Mouse (Mus musculus) E14TG2a.4 (cell line): ENCODE results near the gene Spred2.

Source experiments
- H3K27me3 ChIP-seq: 2 replicates; pipeline ENCODE4 v1.6.1; 2014; ENCODE audit warnings: low read length, control low read depth; ENCODE audit not compliant: insufficient read depth
- H3K36me3 ChIP-seq: 2 replicates; pipeline ENCODE4 v1.6.1; 2014; ENCODE audit warnings: low read length, control low read depth; ENCODE audit not compliant: insufficient read depth
- H3K4me1 ChIP-seq: replicated peaks from 2 replicates; pipeline ENCODE4 v1.6.1; 2014; ENCODE audit warnings: low read depth, low read length, control low read depth
- H3K4me3 ChIP-seq: replicated peaks from 2 replicates; pipeline ENCODE4 v1.5.1; 2014; ENCODE audit warnings: mild to moderate bottlenecking, low read length
- H3K9me3 ChIP-seq: 2 replicates; pipeline ENCODE4 v1.6.1; 2014; ENCODE audit warnings: low read length, control low read depth
- CTCF ChIP-seq: conservative IDR thresholded peaks from 2 replicates; pipeline ENCODE4 v1.5.1; 2014; ENCODE audit warnings: low read length
- NANOG ChIP-seq: IDR thresholded peaks from 2 replicates; pipeline ENCODE4 v1.6.1; 2014; ENCODE audit warnings: borderline replicate concordance, low read length, mixed read lengths
- POU5F1 ChIP-seq: IDR thresholded peaks from 2 replicates; pipeline ENCODE4 v1.6.1; 2014; ENCODE audit warnings: low read length, borderline replicate concordance

The Spred2 gene

DNA sequence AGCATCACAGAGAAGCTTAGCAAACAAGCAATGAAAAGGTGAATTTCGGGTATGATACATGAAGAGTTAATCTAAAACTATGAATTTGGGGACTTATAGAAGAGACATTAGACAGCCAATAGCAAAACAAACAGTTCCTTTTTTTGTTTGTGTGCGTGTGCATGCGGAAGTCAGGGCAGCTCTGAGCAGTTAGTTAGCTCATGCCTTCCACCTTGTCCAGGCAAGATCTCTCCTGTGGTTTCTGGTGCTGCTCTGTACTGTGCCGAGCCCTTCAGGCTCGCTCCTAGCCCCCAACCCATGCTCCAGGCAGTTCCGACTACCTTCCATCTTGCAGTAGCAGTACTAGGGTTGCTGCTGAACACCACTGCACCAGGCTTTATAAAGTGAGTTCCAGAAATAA, 31.5 kb downstream of the Spred2 start:
- Histone ChIP-seq H3K4me3 (no peak overlapping the region), H3K9me3 (no peaks in the 10 kb centered on the region), H3K36me3 (peaks cover 69% of the 10 kb centered on the region), H3K4me1 (peaks cover 97% of the 10 kb centered on the region), H3K27me3 (no peaks in the 10 kb centered on the region)
- TF ChIP-seq POU5F1 (no peak), NANOG (no peak), CTCF (no peak)

DNA sequence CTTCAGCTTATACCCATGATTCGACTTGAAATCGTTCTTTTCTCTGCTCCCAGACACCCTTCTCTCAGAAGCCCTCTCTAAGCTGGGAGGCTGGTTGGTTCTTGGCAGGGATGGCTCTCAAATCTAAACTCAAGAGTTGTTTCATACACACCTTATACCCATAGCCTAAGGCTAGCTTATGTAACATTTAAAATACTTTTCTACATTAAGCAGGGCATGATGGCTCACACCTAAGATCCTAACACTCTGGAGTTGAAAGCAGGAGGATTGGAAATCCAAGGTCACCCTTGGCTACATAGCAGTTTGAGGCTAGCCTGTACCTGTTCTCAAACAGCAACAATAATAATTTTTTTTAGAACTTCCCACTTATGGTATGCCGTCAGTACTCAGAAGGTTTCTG, 34.8 kb downstream of the Spred2 start:
- TF ChIP-seq POU5F1 = no peak
- no peak for TF ChIP-seq CTCF
- TF ChIP-seq NANOG = no peak

DNA sequence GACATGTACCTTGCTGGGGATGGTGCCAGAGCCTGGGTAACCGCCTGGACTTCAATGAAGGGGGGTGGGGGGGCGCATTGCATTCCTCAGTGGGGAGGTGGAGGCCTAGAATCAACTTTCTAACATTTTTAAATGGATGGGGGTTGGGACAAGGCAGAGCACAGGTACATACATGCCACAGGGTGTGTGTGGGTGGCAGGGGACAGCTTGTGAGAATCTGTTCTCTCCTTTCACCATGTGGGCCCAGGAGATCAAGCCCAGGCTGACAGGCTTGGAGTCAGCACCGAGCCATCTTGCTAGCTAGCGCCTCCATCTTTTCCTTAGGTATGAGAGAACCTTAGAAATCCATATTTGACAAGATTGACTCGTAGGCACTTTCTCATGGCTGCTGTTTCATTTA, 35.7 kb downstream of the Spred2 start:
- H3K4me1 ChIP-seq = peaks cover 97% of the 10 kb centered on the region

More for the DNA sequence above, 34.8 kb downstream of the Spred2 start:
- no peaks in the 10 kb centered on the region for H3K27me3 ChIP-seq
- peaks cover 67% of the 10 kb centered on the region for H3K36me3 ChIP-seq
- no peak overlapping the region for H3K4me3 ChIP-seq
- peaks cover 97% of the 10 kb centered on the region for H3K4me1 ChIP-seq
- H3K9me3 ChIP-seq = no peaks in the 10 kb centered on the region

DNA sequence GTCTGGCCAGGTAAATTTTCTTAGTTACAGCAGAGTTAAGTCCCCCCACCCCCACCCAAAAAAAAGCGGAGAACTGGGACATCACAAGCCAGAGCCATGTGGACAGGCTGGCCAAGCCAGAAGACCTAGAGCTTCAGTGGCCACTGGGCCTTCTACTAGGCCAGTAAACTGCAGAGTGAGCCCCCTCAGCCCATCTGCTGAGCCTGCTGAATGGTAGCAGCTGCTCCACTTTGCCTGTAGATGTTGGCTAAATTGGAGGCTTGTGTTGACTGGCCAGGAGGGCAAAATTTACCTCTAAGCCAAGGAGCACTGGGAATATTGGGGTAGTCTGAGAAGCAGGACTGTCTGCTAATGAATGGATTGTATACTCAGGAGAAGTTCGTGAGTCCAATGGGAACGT, 36.4 kb downstream of the Spred2 start:
- Histone ChIP-seq H3K4me3 (no peak overlapping the region), H3K4me1 (peaks cover 97% of the 10 kb centered on the region), H3K27me3 (no peaks in the 10 kb centered on the region), H3K9me3 (no peaks in the 10 kb centered on the region), H3K36me3 (peaks cover 66% of the 10 kb centered on the region)
- TF ChIP-seq POU5F1 (no peak), NANOG (no peak), CTCF (no peak)

More for the DNA sequence above, 35.7 kb downstream of the Spred2 start:
- Histone ChIP-seq H3K9me3 (no peaks in the 10 kb centered on the region), H3K4me3 (no peak overlapping the region), H3K27me3 (no peaks in the 10 kb centered on the region), H3K36me3 (peaks cover 66% of the 10 kb centered on the region)
- TF ChIP-seq CTCF (no peak), POU5F1 (no peak), NANOG (no peak)

DNA sequence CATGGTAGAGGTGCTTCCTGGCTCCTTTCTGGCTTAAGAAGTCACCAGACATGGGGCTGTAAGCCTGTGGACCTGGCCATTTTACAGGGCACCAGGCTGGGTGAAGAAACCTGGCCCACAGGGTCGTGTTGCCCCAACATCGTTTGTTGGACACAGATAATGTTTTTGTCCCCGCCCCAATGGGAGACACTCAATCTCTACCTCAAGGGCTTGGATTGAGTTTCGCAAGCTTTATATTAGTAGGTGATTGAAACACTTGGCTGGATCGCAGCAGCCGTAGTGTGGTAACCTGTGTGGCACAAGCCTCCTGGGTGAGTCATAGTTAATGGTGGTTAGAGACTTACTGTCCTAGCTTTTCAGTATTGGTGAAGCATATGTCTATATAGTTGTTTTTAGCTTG, 36.9 kb downstream of the Spred2 start:
- TF ChIP-seq CTCF (no peak), NANOG (no peak), POU5F1 (no peak)
- no peaks in the 10 kb centered on the region for H3K27me3 ChIP-seq
- H3K4me1 ChIP-seq = peaks cover 98% of the 10 kb centered on the region
- no peak overlapping the region for H3K4me3 ChIP-seq
- no peaks in the 10 kb centered on the region for H3K9me3 ChIP-seq
- peaks cover 66% of the 10 kb centered on the region for H3K36me3 ChIP-seq

DNA sequence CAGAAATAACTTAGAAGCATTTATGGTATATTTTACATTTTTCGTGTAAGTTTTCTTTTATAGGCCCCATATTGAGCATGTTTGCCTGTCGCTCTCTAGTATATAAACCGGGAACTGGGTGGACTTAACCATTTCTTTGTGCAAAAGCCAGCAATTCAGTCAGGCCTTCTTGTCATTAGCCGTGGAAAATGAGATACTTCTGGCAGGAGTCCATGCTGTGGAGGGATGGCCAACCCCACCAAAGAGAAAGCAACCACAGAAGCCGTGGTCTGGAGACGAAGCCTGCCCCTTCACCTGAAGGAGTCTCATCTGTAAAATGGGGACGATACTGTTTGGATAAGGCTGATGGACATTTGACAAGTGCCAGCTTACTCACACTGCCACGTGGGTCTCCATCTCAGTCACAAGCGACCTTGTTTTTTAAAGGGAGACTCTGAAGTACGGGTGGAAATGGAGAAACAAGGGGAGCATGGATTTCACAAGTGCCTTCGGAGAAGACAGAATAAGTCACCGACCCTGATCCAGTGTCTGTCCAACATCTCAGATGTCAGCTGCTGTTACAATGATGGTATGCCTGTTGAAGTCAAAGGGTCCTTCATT, 37.7 kb downstream of the Spred2 start:
- Histone ChIP-seq H3K27me3 (no peaks in the 10 kb centered on the region), H3K9me3 (no peaks in the 10 kb centered on the region), H3K4me1 (peaks cover 99% of the 10 kb centered on the region), H3K4me3 (no peak overlapping the region), H3K36me3 (peaks cover 66% of the 10 kb centered on the region)
- TF ChIP-seq NANOG = no peak
- no peak for TF ChIP-seq POU5F1

DNA sequence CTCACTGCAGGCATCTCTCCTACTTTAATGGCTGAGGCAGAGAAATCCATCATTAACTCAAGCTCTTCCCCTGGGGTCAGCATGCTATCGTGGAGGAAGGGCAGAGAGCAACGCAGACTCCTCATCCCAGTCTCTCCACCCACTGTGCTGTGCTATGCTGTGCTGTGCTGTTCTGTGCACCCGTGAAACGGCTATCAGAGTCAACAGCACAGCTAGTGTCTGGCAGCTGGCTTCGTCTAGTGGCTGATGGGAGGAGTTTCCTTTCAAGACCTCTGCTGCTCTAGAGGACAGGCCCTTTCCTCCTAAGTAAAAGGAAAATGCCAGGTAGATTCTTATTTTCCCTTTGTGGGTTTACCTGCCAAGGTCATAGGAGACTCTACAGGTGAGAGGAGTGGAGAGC, 38.6 kb downstream of the Spred2 start:
- Histone ChIP-seq H3K9me3 (no peaks in the 10 kb centered on the region), H3K4me1 (peaks cover 100% of the 10 kb centered on the region), H3K27me3 (no peaks in the 10 kb centered on the region), H3K4me3 (0 out of 2 replicates have a peak overlapping the region, but pooled peaks have one; percentile 13), H3K36me3 (peaks cover 72% of the 10 kb centered on the region)
- TF ChIP-seq CTCF = no peak
- no peak for TF ChIP-seq NANOG
- no peak for TF ChIP-seq POU5F1

DNA sequence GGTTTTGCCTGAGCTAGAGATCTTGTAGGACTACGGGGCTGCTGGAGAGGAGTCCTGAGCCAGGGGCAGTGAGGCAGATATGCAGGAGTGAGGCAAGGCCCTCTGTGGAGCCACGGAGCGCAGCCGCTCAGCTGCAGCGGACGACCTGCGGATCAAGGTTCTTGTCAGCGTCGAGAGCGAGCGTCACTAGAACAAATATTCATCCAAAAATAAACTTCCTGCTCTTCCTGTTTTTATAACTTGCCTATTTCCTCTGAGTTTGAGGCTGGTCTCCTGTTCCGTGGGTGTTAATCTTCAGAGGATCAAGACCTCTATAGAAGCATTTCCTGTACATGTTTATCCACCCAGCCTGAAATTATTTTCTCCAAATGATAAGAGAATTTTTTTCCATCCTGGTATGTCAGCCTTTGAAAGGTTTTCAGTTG, 39.6 kb downstream of the Spred2 start:
- Histone ChIP-seq H3K4me1 (peaks cover 98% of the 10 kb centered on the region), H3K9me3 (no peaks in the 10 kb centered on the region), H3K36me3 (peaks cover 79% of the 10 kb centered on the region), H3K4me3 (no peak overlapping the region), H3K27me3 (no peaks in the 10 kb centered on the region)
- TF ChIP-seq POU5F1 (no peak), NANOG (no peak), CTCF (no peak)

DNA sequence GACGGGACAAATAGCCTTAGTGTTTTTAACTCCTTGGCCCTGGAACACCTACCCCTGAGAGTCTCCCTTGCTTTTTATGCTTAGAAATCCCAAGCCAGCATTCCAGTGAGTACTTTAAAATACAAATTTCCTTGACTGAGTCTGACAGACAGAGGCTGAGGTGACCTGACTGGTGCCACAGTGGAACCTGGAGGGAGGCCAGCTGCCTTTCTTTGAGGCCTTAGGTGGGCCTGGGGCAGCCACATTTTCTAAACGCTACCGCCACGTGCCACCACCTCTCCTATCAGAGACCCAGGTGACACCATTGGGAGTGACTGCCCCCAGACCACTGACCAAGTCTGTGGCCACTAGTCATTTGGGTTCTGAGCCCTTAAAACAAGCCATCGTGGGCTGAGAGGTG, 40.2 kb downstream of the Spred2 start:
- TF ChIP-seq CTCF (no peak), POU5F1 (no peak), NANOG (no peak)
- Histone ChIP-seq H3K9me3 (no peaks in the 10 kb centered on the region), H3K4me3 (no peak overlapping the region), H3K36me3 (peaks cover 85% of the 10 kb centered on the region), H3K27me3 (no peaks in the 10 kb centered on the region), H3K4me1 (peaks cover 98% of the 10 kb centered on the region)
